Mouse (Mus musculus): ENCODE measurements around the gene Senp3. TPM values are rescaled to one million over a fixed set of nuclear protein-coding genes. Genes with fewer than 3 reads are reported as not detected.

The Senp3 gene
- 46.2 and 57.7 TPM in 2 replicates for polyA plus RNA-seq (2012; rRNA removed)

DNA sequence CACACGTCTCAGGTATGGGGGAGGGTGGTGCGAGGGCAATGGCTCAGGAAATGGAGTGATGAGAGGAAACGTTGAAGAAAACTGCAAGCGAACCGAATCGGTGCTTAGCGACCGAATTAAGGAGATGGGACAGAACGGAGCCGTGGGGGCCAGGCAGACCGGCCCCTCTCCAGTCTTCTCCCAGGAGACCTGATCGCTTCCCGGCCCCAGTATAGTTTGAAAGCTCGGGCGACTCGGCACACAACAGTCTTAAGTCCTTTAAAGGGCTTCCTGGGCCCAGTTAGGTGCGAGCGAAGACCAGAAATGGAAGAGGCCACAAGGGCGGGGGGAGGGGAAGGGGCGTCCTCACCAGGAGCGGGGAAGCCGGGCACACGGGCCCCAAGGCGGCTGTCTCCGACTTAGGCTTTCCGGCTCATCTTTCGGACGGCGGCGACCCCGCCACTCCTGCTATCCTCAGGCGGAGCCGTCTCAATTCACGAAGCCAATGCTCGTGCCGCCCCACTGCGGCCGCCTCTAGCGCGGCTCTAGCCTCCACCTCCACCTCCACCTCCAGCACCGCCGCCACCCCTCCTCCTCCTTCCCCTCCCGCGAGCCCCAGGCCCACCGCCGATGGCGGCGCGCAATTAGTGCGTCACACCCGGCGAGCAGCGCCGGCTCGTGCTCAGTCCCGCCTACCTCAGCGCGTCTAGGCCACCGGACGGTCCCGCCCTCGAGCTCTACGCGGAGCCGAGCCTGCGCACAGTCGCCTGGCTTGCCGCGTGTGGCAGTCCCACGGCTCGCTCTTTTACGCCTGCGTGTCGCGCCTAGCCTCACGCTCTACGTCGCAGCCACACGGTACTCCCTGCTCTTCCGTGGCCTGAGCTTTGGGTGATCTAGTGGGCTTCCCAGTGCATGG is at the start of gene Senp3:
Gene Senp3 (minus strand): TSS at position 771 of the 895 bp plus-strand sequence.

GRCm38 (mm10) chr11:69695361-69696181 is 13.7 kb upstream of the Senp3 start, which contains the start of the genes Tnfsf12 and Tnfsfm13:
Gene Tnfsf12 (minus strand): TSS chr11:69695849.
Gene Tnfsfm13 (minus strand): TSS chr11:69696098.

DNA sequence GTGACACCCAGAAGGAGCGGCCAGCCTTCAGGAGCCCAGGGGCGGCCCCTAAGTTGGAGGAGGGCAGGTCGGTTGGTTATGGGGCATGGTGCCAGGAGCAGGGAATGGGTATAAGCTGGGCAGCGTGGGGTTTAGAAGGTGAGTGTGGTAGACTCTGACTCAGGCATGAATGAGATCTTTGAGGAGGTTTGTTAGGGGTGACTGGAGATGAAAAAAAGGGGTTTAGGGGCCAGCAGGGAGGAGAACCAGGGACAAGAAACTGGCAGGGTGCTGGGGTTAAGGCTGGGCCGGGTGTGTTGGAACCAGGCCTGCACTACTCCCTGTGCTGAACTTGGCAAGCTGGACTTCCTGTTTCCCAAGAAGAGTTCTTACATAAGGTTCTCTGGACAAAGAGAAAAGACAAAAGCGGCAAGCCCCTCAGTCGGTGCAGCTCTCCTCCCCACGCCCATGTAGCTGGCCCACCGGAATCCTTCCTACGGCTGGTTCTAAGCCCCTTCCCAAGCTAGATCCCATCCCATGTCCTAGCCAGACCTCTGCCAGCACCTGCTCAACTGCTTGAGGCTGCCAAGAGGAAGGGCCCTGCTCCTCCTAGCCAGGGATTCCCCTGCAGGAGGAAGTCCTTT is 3.8 kb upstream of the Senp3 start, which contains the start of gene Tnfsf13:
Gene Tnfsf13 (minus strand): TSS at position 259 of the 623 bp plus-strand sequence.

DNA sequence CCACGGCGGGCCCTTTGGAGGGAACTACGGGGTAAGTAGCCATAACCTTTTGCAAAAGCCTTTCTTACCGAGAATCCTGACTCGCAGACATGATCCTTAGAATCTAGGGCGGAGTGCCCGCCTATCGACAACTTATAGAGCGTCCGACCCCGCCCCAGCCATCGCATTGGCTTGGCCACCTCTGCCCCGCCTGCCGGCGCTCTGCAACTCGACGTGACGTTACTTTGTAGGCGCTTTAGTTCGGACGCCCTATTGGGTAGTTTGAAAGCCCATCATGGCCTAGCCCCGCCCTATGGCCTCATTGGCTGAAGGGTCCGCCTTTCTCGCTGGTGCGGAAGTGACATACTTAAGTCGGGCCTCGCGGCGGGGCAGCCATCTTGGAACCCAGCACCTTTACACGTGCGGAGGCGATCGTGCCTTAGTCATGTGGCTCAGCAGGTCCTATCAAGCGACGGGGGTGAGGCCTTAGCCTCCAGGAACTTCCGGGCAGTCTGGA is 9.6 kb downstream of the Senp3 start, which contains the start of gene Eif4a1:
Gene Eif4a1 (minus strand): TSS at position 213 of the 496 bp plus-strand sequence.

GRCm38 (mm10) chr11:69665961-69666664 is 15.8 kb downstream of the Senp3 start, which contains the start of gene Cd68:
Gene Cd68 (minus strand): TSS chr11:69666153.

DNA sequence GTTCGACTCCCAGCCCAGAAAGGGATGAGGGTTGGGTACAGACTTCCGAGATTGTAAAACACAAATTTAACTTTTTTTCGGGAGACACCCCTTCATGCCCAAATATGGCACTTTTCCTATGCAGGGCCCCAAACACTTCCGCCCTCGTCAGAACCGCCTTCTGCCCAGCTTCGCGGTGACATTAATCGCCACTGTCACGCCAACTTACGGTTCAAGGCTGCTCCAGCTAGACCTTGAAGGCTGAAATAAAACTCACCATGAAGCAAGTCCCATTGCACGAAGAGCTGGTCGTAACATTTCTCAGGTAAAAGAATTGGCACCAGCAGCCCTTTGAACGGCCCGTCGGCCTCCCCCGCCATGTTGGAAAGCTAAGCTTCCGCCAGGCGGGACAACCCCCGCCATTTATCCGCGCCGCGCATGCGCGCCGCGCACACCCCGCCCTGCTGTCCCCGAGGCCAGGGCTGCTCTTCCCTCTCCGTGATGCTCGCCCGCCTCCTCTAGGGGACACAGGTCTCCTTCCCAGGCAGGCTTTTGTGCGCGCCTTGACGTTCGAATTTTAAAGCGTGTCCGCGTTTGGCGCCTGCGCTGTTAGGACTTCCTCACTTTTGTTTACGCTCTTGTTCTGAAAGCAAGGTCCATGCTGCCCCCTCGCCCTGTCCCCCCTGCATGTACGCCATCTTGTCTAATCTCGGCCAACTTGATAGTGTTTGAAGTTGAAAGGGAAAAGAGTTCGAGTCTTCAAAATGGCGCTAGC is 19.5 kb downstream of the Senp3 start, which contains the start of gene Mpdu1:
Gene Mpdu1 (minus strand): TSS at position 430 of the 754 bp plus-strand sequence.

GRCm38 (mm10) chr11:69655264-69656064 is 26.4 kb downstream of the Senp3 start, which contains the start of gene Sox15:
Gene Sox15 (plus strand): TSS chr11:69655314.

GRCm38 (mm10) chr11:69632284-69633089 is 49.4 kb downstream of the Senp3 start, which contains the start of gene Fxr2:
Gene Fxr2 (plus strand): TSS chr11:69632990.

Other genes starting within 250 kb of the Senp3 start
- gene Dnah2, start 133.0 kb downstream of the Senp3 start, polyA plus RNA-seq (2012; rRNA removed): 0.01 and 0.06 TPM in 2 replicates
- gene Efnb3, start 121.9 kb downstream of the Senp3 start, polyA plus RNA-seq (2012; rRNA removed): 0.90 and 0.99 TPM in 2 replicates
- 8.8 and 10.8 TPM in 2 replicates for gene Wrap53, start 101.8 kb downstream of the Senp3 start, polyA plus RNA-seq (2012; rRNA removed)
- 61.5 and 74.1 TPM in 2 replicates for gene Trp53, start 101.7 kb downstream of the Senp3 start, polyA plus RNA-seq (2012; rRNA removed)
- 17.8 and 21.7 TPM in 2 replicates for gene Atp1b2, start 76.1 kb downstream of the Senp3 start, polyA plus RNA-seq (2012; rRNA removed)
- gene Shbg, start 64.2 kb downstream of the Senp3 start, polyA plus RNA-seq (2012; rRNA removed): 19.1 and 24.0 TPM in 2 replicates
- gene Sat2, start 60.1 kb downstream of the Senp3 start, polyA plus RNA-seq (2012; rRNA removed): 5.7 and 7.0 TPM in 2 replicates
- gene Fxr2, start 49.1 kb downstream of the Senp3 start, polyA plus RNA-seq (2012; rRNA removed): 21.3 and 22.6 TPM in 2 replicates
- 0.02 and 0.09 TPM in 2 replicates for gene Sox15, start 26.8 kb downstream of the Senp3 start, polyA plus RNA-seq (2012; rRNA removed)
- gene Mpdu1, start 19.4 kb downstream of the Senp3 start, polyA plus RNA-seq (2012; rRNA removed): 34.7 and 42.4 TPM in 2 replicates
- 7.8 and 10.5 TPM in 2 replicates for gene Cd68, start 15.9 kb downstream of the Senp3 start, polyA plus RNA-seq (2012; rRNA removed)
- gene Eif4a1, start 9.7 kb downstream of the Senp3 start, polyA plus RNA-seq (2012; rRNA removed): 445 and 498 TPM in 2 replicates
- 0.29 and 0.31 TPM in 2 replicates for gene Tnfsf13, start 3.7 kb upstream of the Senp3 start, polyA plus RNA-seq (2012; rRNA removed)
- 3.4 and 3.8 TPM in 2 replicates for gene Tnfsf12, start 13.8 kb upstream of the Senp3 start, polyA plus RNA-seq (2012; rRNA removed)
- gene Tnfsfm13, start 14.0 kb upstream of the Senp3 start, polyA plus RNA-seq (2012; rRNA removed): 0.77 and 0.86 TPM in 2 replicates
- 12.7 and 15.6 TPM in 2 replicates for gene Polr2a, start 76.6 kb upstream of the Senp3 start, polyA plus RNA-seq (2012; rRNA removed)
- gene Slc35g3, start 79.9 kb upstream of the Senp3 start, polyA plus RNA-seq (2012; rRNA removed): 0.03 TPM in 1 of 2 replicates, not detected in the other
- gene Zbtb4, start 83.8 kb upstream of the Senp3 start, polyA plus RNA-seq (2012; rRNA removed): 1.2 and 1.5 TPM in 2 replicates
- 0.69 and 1.5 TPM in 2 replicates for gene Chrnb1, start 113.9 kb upstream of the Senp3 start, polyA plus RNA-seq (2012; rRNA removed)
- 0.40 and 0.51 TPM in 2 replicates for gene Fgf11, start 119.8 kb upstream of the Senp3 start, polyA plus RNA-seq (2012; rRNA removed)
- gene Tmem102, start 123.5 kb upstream of the Senp3 start, polyA plus RNA-seq (2012; rRNA removed): 0.24 and 0.25 TPM in 2 replicates
- gene Gm39566, start 133.2 kb upstream of the Senp3 start, polyA plus RNA-seq (2012; rRNA removed): not detected in 2 replicates
- gene Spem2, start 136.4 kb upstream of the Senp3 start, polyA plus RNA-seq (2012; rRNA removed): not detected in 2 replicates
- not detected in 2 replicates for gene Spem1, start 140.1 kb upstream of the Senp3 start, polyA plus RNA-seq (2012; rRNA removed)
- gene Nlgn2, start 155.7 kb upstream of the Senp3 start, polyA plus RNA-seq (2012; rRNA removed): 2.1 and 2.2 TPM in 2 replicates
- gene Tmem256, start 156.4 kb upstream of the Senp3 start, polyA plus RNA-seq (2012; rRNA removed): 155 and 183 TPM in 2 replicates
- 16.2 and 19.8 TPM in 2 replicates for gene Plscr3, start 164.3 kb upstream of the Senp3 start, polyA plus RNA-seq (2012; rRNA removed)
- 1.2 and 1.3 TPM in 2 replicates for gene Tnk1, start 176.6 kb upstream of the Senp3 start, polyA plus RNA-seq (2012; rRNA removed)
- not detected in 2 replicates for gene Tmem95, start 195.9 kb upstream of the Senp3 start, polyA plus RNA-seq (2012; rRNA removed)
- gene Kctd11, start 199.3 kb upstream of the Senp3 start, polyA plus RNA-seq (2012; rRNA removed): 0.76 and 0.89 TPM in 2 replicates
- gene Acap1, start 213.5 kb upstream of the Senp3 start, polyA plus RNA-seq (2012; rRNA removed): 2.7 and 3.3 TPM in 2 replicates
- 0.40 and 0.53 TPM in 2 replicates for gene 2810408A11Rik, start 218.9 kb upstream of the Senp3 start, polyA plus RNA-seq (2012; rRNA removed)
- gene Neurl4, start 219.0 kb upstream of the Senp3 start, polyA plus RNA-seq (2012; rRNA removed): 16.6 and 20.3 TPM in 2 replicates
- gene Gps2, start 231.8 kb upstream of the Senp3 start, polyA plus RNA-seq (2012; rRNA removed): 75.3 and 87.1 TPM in 2 replicates
- 866 and 1,005 TPM in 2 replicates for gene Eif5a, start 239.9 kb upstream of the Senp3 start, polyA plus RNA-seq (2012; rRNA removed)

Measured in liver, embryonic 14 days (tissue).